Mouse (Mus musculus): Measurements from ENCODE around the gene Spop.

The Spop gene

GRCm38 (mm10) chr11:95413641-95414535, at the start of gene Spop:
TSS of gene Spop (plus strand) at chr11:95414080.
- DNase-seq: peak; percentile 91

- no peak for DNase-seq
These were observed 49.5 kb upstream of the Spop start for GRCm38 (mm10) chr11:95364388-95364787.

GRCm38 (mm10) chr11:95365596-95365995, 48.3 kb upstream of the Spop start:
- DNase-seq: peak; percentile 71

- DNase-seq: no peak
These were observed 47.5 kb upstream of the Spop start for GRCm38 (mm10) chr11:95366280-95366897.

GRCm38 (mm10) chr11:95367011-95367735, 46.7 kb upstream of the Spop start:
- no peak for DNase-seq

GRCm38 (mm10) chr11:95368231-95368823, 45.6 kb upstream of the Spop start:
- DNase-seq: no peak

GRCm38 (mm10) chr11:95368871-95369270, 45.0 kb upstream of the Spop start:
- DNase-seq: no peak

- no peak for DNase-seq
These were observed 43.7 kb upstream of the Spop start for GRCm38 (mm10) chr11:95369964-95370890.

GRCm38 (mm10) chr11:95371182-95371581, 42.7 kb upstream of the Spop start:
- no peak for DNase-seq

- DNase-seq: no peak
These were observed 35.0 kb upstream of the Spop start for GRCm38 (mm10) chr11:95378926-95379325.

- no peak for DNase-seq
These were observed 34.3 kb upstream of the Spop start for GRCm38 (mm10) chr11:95379552-95379951.

- no peak for DNase-seq
These were observed 33.2 kb upstream of the Spop start for GRCm38 (mm10) chr11:95380711-95381110.

GRCm38 (mm10) chr11:95381146-95381545, 32.7 kb upstream of the Spop start:
- no peak for DNase-seq

GRCm38 (mm10) chr11:95383331-95383986, 30.4 kb upstream of the Spop start:
- no peak for DNase-seq

- no peak for DNase-seq
These were observed 29.9 kb upstream of the Spop start for GRCm38 (mm10) chr11:95384004-95384318.

GRCm38 (mm10) chr11:95384319-95384972, 29.4 kb upstream of the Spop start, which contains the start of gene Slc35b1:
TSS of gene Slc35b1 (plus strand) at chr11:95384692.
- DNase-seq: peak; percentile 95

GRCm38 (mm10) chr11:95384973-95385320, 28.9 kb upstream of the Spop start:
- no peak for DNase-seq

GRCm38 (mm10) chr11:95387354-95387753, 26.5 kb upstream of the Spop start:
- DNase-seq: no peak

- no peak for DNase-seq
These were observed 24.9 kb upstream of the Spop start for GRCm38 (mm10) chr11:95389006-95389405.

- DNase-seq: no peak
These were observed 23.5 kb upstream of the Spop start for GRCm38 (mm10) chr11:95390420-95390819.

GRCm38 (mm10) chr11:95391201-95391600, 22.7 kb upstream of the Spop start:
- no peak for DNase-seq

All from right cerebral cortex, adult 18-20 months (tissue).